Mouse (Mus musculus) forebrain, postnatal 0 days (tissue): Measurements from ENCODE around the gene Alms1. TPM values are rescaled to one million over a fixed set of nuclear protein-coding genes. Genes with fewer than 3 reads are reported as not detected.
"Not testable (repeated sequence)": the region's sequence is repeated elsewhere in the genome, so short reads cannot be mapped to it uniquely, and the experiment has no call there.

Experiments
- ATAC-seq: fragments of 200-750 bp; cut with Nextera tagmentation; 2 replicates; pipeline ENCODE4 v1.8.0; 2017; ENCODE audit warnings: mild to moderate bottlenecking, moderate library complexity
- DNase-seq: peaks from one replicate; pipeline ENCODE4 v3.0.0-alpha.2; 2015
- H3K27ac ChIP-seq: fragments of 300-500 bp; sonication (generic); 2 replicates; pipeline ENCODE4 v1.5.1; 2014; ENCODE audit warnings: low read depth, mild to moderate bottlenecking, antibody characterized with exemption, low read length, moderate library complexity, mixed read lengths
- H3K27me3 ChIP-seq: fragments of 300-500 bp; sonication (generic); 2 replicates; pipeline ENCODE4 v1.6.1; 2014; ENCODE audit warnings: mild to moderate bottlenecking, low read length, mixed read lengths; ENCODE audit not compliant: insufficient read depth
- H3K36me3 ChIP-seq: fragments of 300-500 bp; sonication (generic); 2 replicates; pipeline ENCODE4 v1.6.1; 2014; ENCODE audit warnings: mild to moderate bottlenecking, moderate library complexity; ENCODE audit not compliant: insufficient read depth
- H3K4me1 ChIP-seq: fragments of 300-500 bp; sonication (generic); 2 replicates; pipeline ENCODE4 v1.6.1; 2014; ENCODE audit warnings: antibody characterized with exemption; ENCODE audit not compliant: insufficient read depth
- H3K4me2 ChIP-seq: fragments of 300-500 bp; sonication (generic); 2 replicates; pipeline ENCODE4 v1.6.1; 2014; ENCODE audit warnings: low read depth, mild to moderate bottlenecking, moderate library complexity
- H3K4me3 ChIP-seq: fragments of 300-500 bp; sonication (generic); 2 replicates; pipeline ENCODE4 v1.5.1; 2014; ENCODE audit warnings: low read depth, low read length, mixed read lengths
- H3K9ac ChIP-seq: fragments of 300-500 bp; sonication (generic); 2 replicates; pipeline ENCODE4 v1.6.1; 2014; ENCODE audit warnings: mild to moderate bottlenecking
- H3K9me3 ChIP-seq: fragments of 300-500 bp; sonication (generic); 2 replicates; pipeline ENCODE4 v1.6.1; 2016; ENCODE audit warnings: low read length
- CTCF ChIP-seq: sonication (generic); IDR thresholded peaks from 2 replicates; pipeline ENCODE4 v1.5.1; 2016; ENCODE audit warnings: antibody characterized with exemption, control low read depth, low read depth
- WGBS: fragments of 180-500 bp; shearing (Covaris S2); extraction: QIAGEN DNeasy Blood & Tissue Kit; methylation state at CpG from one replicate; pipeline ENCODE4 v1.1.7; 2014; 5-methylcytosine and 5-hydroxymethylcytosine counted together
- polyA plus RNA-seq: library from polyadenylated mRNA; unstranded; fragments of >200 nt; fragmentation: Nextera tagmentation; extraction: Ambion mirVana; gene quantifications from 2 replicates; pipeline ENCODE4 v1.2.1, GENCODE M21; 2015
- total RNA-seq: library from RNA; depleted of rRNA; stranded (reverse); fragments of >200 nt; gene quantifications from 2 replicates; pipeline ENCODE4 v1.2.3, GENCODE M21; 2014

Gene Alms1
- total and polyA plus RNA-seq, 2 experiments from 2014 or later, result 1.9 to 14.7 TPM

DNA sequence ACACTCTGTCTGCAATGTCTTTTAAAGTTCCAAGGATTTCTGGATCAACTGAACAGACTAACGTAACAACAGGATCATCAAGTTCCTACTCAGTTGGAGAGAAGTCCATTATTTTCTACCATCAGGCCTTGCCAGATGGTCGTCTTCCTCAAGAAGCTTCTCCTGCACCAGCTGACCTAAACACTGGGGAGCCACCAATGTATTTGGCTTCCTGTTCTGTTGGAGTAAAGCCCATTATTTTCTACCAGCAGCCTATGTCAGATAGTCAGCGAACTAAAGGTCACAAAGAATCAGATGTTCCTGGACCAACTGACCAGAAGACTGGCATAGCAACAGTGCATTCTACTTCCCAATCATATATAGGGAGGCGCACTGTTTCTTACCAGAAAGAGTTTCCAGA is 33.5 kb downstream of the Alms1 start:
- Histone ChIP-seq H3K9me3 (no peaks in the 10 kb centered on the region), H3K27ac (no peak overlapping the region), H3K4me2 (no peak overlapping the region), H3K4me1 (no peaks in the 10 kb centered on the region), H3K36me3 (peaks cover 52% of the 10 kb centered on the region), H3K4me3 (no peak overlapping the region), H3K9ac (no peak overlapping the region), H3K27me3 (no peaks in the 10 kb centered on the region)
- ATAC-seq (no peak), DNase-seq (no peak)
- 98% methylated on average over 4 of the region's 4 CpGs for WGBS
- no peak for TF ChIP-seq CTCF

GRCm38 (mm10) chr6:85621600-85621999 is 34.3 kb downstream of the Alms1 start:
- ATAC-seq, result no peak
- DNase-seq, result no peak
- peaks cover 50% of the 10 kb centered on the region for H3K36me3 ChIP-seq
- no peak overlapping the region for H3K27ac ChIP-seq
- no peaks in the 10 kb centered on the region for H3K9me3 ChIP-seq
- no peak overlapping the region for H3K4me2 ChIP-seq
- 90% methylated on average over 5 of the region's 5 CpGs for WGBS
- no peak overlapping the region for H3K9ac ChIP-seq
- no peak for TF ChIP-seq CTCF
- H3K4me3 ChIP-seq, result no peak overlapping the region
- no peaks in the 10 kb centered on the region for H3K4me1 ChIP-seq
- H3K27me3 ChIP-seq, result no peaks in the 10 kb centered on the region

DNA sequence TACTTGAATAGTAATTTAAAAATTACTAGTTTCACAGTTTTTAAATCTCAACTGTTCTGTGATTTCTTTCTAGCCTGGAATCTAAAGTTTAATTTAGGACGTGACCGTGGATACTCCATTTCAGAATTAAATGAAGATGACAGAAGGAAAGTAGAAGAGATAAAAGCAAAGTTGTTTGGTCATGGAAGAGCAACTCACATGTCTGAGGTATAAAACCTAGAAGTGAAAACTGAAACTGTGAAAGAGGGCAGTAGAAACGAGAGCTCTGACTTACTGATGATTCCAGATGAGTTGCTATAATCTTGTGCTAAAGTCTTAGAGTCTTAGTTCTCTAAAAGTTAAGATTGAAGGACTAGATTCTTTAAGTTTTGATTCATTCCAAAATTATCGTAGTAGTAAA is 37.2 kb downstream of the Alms1 start:
- TF ChIP-seq CTCF, result no peak
- no peaks in the 10 kb centered on the region for H3K27me3 ChIP-seq
- 97% methylated on average over 4 of the region's 4 CpGs for WGBS

GRCm38 (mm10) chr6:85633165-85633564 is 45.8 kb downstream of the Alms1 start:
- no peak overlapping the region for H3K27ac ChIP-seq

More for the DNA sequence above, 37.2 kb downstream of the Alms1 start:
- no peak overlapping the region for H3K4me3 ChIP-seq
- no peaks in the 10 kb centered on the region for H3K4me1 ChIP-seq
- no peak overlapping the region for H3K9ac ChIP-seq
- no peak overlapping the region for H3K27ac ChIP-seq
- H3K4me2 ChIP-seq, result no peak overlapping the region
- no peak for ATAC-seq
- no peaks in the 10 kb centered on the region for H3K9me3 ChIP-seq
- H3K36me3 ChIP-seq, result peaks cover 60% of the 10 kb centered on the region
- DNase-seq, result no peak

GRCm38 (mm10) chr6:85653244-85653643 is 65.9 kb downstream of the Alms1 start:
- H3K4me1 ChIP-seq, result no peaks in the 10 kb centered on the region
- no peak for TF ChIP-seq CTCF
- no peak overlapping the region for H3K27ac ChIP-seq
- H3K4me2 ChIP-seq, result no peak overlapping the region
- peaks cover 5% of the 10 kb centered on the region; the same call in 1 of the 2 replicates for H3K36me3 ChIP-seq
- DNase-seq, result no peak
- H3K4me3 ChIP-seq, result no peak overlapping the region
- H3K9me3 ChIP-seq, result no peaks in the 10 kb centered on the region
- no peaks in the 10 kb centered on the region for H3K27me3 ChIP-seq
- ATAC-seq, result no peak
- 97% methylated on average over 2 of the region's 2 CpGs for WGBS
- H3K9ac ChIP-seq, result no peak overlapping the region

More at GRCm38 (mm10) chr6:85633165-85633564, 45.8 kb downstream of the Alms1 start:
- H3K36me3 ChIP-seq, result peaks cover 14% of the 10 kb centered on the region
- H3K4me3 ChIP-seq, result no peak overlapping the region
- H3K4me1 ChIP-seq, result no peaks in the 10 kb centered on the region
- H3K9me3 ChIP-seq, result no peaks in the 10 kb centered on the region
- no peak overlapping the region for H3K4me2 ChIP-seq
- H3K9ac ChIP-seq, result no peak overlapping the region
- no peak for ATAC-seq
- no peaks in the 10 kb centered on the region for H3K27me3 ChIP-seq
- TF ChIP-seq CTCF, result no peak
- no peak for DNase-seq
- 13% methylated on average over 8 of the region's 8 CpGs for WGBS

GRCm38 (mm10) chr6:85701943-85702342 is 114.6 kb downstream of the Alms1 start:
- not testable (repeated sequence) for H3K4me3 ChIP-seq, H3K4me2 ChIP-seq, H3K27ac ChIP-seq, H3K9me3 ChIP-seq, H3K9ac ChIP-seq, H3K4me1 ChIP-seq, H3K36me3 ChIP-seq, DNase-seq, ATAC-seq, H3K27me3 ChIP-seq
- 79% methylated on average over 2 of the region's 4 CpGs for WGBS

DNA sequence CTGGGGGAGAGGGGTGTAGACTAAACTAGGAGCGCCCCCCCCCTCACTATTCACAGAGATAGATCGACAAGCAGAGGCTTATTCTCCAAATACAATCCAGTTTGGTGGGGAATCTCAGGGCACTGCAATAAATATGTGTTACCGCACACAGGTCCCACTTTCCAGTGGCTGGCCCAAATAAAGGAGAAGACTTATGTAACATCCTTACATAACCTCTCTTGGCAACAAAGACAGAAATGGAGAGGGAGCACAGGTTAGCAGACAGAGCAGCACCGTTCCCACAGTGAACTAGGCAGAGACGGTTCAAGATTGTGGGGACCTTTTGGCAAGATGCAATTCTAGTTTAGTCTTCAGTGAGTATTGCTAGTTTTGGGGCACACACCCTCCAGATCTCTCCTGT is 121.9 kb downstream of the Alms1 start:
- not testable (repeated sequence) for H3K27ac ChIP-seq, ATAC-seq, H3K9ac ChIP-seq, H3K4me1 ChIP-seq, H3K27me3 ChIP-seq, H3K4me3 ChIP-seq, H3K36me3 ChIP-seq, H3K4me2 ChIP-seq, DNase-seq, H3K9me3 ChIP-seq
- WGBS, result 93% methylated on average over 5 of the region's 5 CpGs

- not testable (repeated sequence) for H3K4me2 ChIP-seq, H3K27ac ChIP-seq, H3K4me1 ChIP-seq, H3K27me3 ChIP-seq, H3K9me3 ChIP-seq, ATAC-seq, H3K9ac ChIP-seq, H3K4me3 ChIP-seq, DNase-seq, H3K36me3 ChIP-seq
- WGBS, result 88% methylated on average over 1 of the region's 1 CpGs
Observed at GRCm38 (mm10) chr6:85709607-85710006, 122.3 kb downstream of the Alms1 start.

- H3K4me3 ChIP-seq, H3K27me3 ChIP-seq, H3K9ac ChIP-seq, H3K9me3 ChIP-seq, H3K4me2 ChIP-seq, DNase-seq, H3K27ac ChIP-seq, H3K36me3 ChIP-seq, ATAC-seq, H3K4me1 ChIP-seq: not testable (repeated sequence)
- WGBS, result 78% methylated on average over 9 of the region's 10 CpGs
Observed at GRCm38 (mm10) chr6:85713105-85713504, 125.8 kb downstream of the Alms1 start, which contains the start of gene Nat8f7. Gene Nat8f7, minus strand, starts transcription at chr6:85713205.
